Mouse (Mus musculus): ENCODE data around the gene Exosc1. TPM values are rescaled to one million over a fixed set of nuclear protein-coding genes. Genes with fewer than 3 reads are reported as not detected.

The Exosc1 gene
- polyA plus RNA-seq, 1 experiment, result 55.8 TPM

DNA sequence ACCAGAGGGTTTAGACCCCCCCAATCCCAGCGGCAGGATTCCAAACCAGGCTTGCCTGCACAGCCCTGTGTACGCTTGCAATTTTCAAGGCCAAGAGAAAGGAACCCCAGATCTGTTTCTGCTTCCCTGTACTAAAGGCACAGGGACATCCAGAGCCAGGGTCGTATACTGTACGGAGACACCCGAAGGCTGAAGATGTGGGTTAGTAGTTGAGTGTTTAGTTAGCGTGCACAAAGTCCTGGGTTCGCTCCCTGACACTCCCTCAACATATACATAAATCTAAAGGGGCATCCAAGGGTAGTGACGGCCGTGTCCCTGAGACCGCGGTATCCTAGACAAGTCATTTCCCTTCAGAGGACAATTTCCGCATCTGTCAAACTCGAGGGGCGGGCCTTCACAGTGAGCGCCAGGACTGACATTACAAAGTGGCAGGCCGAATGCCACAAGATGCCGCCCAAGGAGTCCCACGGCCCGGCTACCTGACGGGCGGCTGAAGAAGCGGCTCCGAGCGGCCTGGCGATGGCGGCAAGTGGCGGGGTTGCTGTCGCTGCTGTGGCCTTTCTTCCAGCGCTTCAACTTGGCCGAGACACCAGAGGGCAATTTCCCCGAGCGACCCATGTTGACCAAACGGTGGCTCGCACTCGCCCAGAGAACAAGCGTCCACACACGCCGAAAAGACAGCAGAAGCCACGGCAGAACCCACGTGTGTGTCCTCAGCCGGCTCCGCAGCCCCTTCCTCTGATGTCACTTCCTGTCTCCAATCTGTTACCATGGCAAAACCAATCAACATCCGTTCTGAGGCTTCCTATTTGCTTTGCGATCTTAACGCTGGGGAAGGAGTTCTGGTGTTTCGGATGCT lies 37.5 kb downstream of the Exosc1 start, which contains the start of gene Rrp12:
TSS of gene Rrp12 (minus strand) at position 714 of the 859 bp plus-strand sequence.
- H3K4me3 ChIP-seq (ENCODE audit: low read depth, low read length), result peak within 1 kb of the TSS; percentile 97
- no peaks in the 10 kb centered on the region for H3K27me3 ChIP-seq (ENCODE audit: control insufficient read depth, insufficient read depth, low read length, poor library complexity, severe bottlenecking)
- peaks cover 4% of the 10 kb centered on the region for H3K36me3 ChIP-seq (ENCODE audit: control insufficient read depth, insufficient read depth, low read length, poor library complexity, severe bottlenecking)
- H3K27ac ChIP-seq (ENCODE audit: insufficient read depth, low read length), result no peak within 1 kb of the TSS
- peak within 1 kb of the TSS; percentile 55 for H3K9ac ChIP-seq (ENCODE audit: low read depth, poor library complexity, severe bottlenecking)
- no peaks in the 10 kb centered on the region for H3K9me3 ChIP-seq (replicated peaks; ENCODE audit: control insufficient read depth, insufficient read depth, low read length, poor library complexity, severe bottlenecking)
- no peaks in the 10 kb centered on the region for H3K4me1 ChIP-seq (ENCODE audit: control insufficient read depth, insufficient read depth, low read length)
- TF ChIP-seq POLR2A (IDR thresholded peaks at IDR 0.05; ENCODE audit: insufficient read depth, low read length) (peak; percentile 60), EP300 (IDR thresholded peaks at IDR 0.05; ENCODE audit: insufficient read depth, low read depth, low read length) (0 out of 2 replicates have a peak, but pooled peaks have one; percentile 25), CTCF (IDR thresholded peaks at IDR 0.05; ENCODE audit: low read depth, low read length) (no peak)

DNA sequence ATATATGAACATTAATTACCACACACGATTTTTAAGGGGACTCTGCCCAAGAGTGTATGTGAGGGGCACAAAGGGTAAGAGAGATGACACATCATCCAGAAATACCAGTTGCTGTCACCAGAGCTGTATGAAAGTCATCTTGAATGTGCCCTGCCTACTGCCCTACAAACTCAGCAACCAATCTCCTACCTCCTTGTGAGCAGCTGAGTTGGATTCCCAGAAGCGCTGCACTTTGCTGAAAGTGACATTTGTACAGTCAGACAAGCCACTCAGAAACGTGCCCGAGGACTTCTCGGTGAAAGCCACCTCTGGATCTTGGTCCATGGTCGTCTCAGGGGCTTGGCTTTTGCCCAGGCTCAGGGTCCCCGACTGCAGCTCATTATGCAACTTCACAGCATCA lies 38.3 kb downstream of the Exosc1 start:
- Histone ChIP-seq H3K9me3 (replicated peaks; ENCODE audit: control insufficient read depth, insufficient read depth, low read length, poor library complexity, severe bottlenecking) (no peaks in the 10 kb centered on the region), H3K4me3 (ENCODE audit: low read depth, low read length) (peak overlapping the region; percentile 97), H3K9ac (ENCODE audit: low read depth, poor library complexity, severe bottlenecking) (peak overlapping the region; percentile 55), H3K27ac (ENCODE audit: insufficient read depth, low read length) (no peak overlapping the region), H3K4me1 (ENCODE audit: control insufficient read depth, insufficient read depth, low read length) (no peaks in the 10 kb centered on the region), H3K27me3 (ENCODE audit: control insufficient read depth, insufficient read depth, low read length, poor library complexity, severe bottlenecking) (no peaks in the 10 kb centered on the region), H3K36me3 (ENCODE audit: control insufficient read depth, insufficient read depth, low read length, poor library complexity, severe bottlenecking) (peaks cover 9% of the 10 kb centered on the region)
- TF ChIP-seq CTCF (IDR thresholded peaks at IDR 0.05; ENCODE audit: low read depth, low read length), result no peak
- TF ChIP-seq EP300 (IDR thresholded peaks at IDR 0.05; ENCODE audit: insufficient read depth, low read depth, low read length), result no peak
- no peak for TF ChIP-seq POLR2A (IDR thresholded peaks at IDR 0.05; ENCODE audit: insufficient read depth, low read length)

DNA sequence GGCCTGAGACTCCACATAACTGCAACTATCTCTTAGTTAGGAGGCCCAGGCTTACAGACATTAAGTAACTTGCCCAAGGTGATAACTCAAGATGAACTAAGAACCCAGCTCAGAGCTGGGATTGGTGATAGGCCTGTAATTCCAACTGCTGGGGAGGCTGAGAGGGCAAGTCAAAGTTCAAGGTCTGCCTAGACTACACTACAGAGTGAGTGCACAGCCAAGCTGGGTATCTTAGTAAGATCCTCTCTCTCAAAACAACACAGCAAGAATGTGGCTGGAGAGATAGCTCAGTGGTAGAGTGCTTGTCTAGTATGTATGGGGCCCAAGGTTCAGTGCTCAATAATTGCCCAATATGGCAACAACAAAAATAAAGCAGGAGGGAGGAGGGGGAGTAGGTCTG lies 45.0 kb downstream of the Exosc1 start:
- Histone ChIP-seq H3K4me1 (ENCODE audit: control insufficient read depth, insufficient read depth, low read length) (no peaks in the 10 kb centered on the region), H3K27me3 (ENCODE audit: control insufficient read depth, insufficient read depth, low read length, poor library complexity, severe bottlenecking) (no peaks in the 10 kb centered on the region), H3K36me3 (ENCODE audit: control insufficient read depth, insufficient read depth, low read length, poor library complexity, severe bottlenecking) (peaks cover 55% of the 10 kb centered on the region), H3K27ac (ENCODE audit: insufficient read depth, low read length) (no peak overlapping the region), H3K9me3 (replicated peaks; ENCODE audit: control insufficient read depth, insufficient read depth, low read length, poor library complexity, severe bottlenecking) (no peaks in the 10 kb centered on the region), H3K9ac (ENCODE audit: low read depth, poor library complexity, severe bottlenecking) (no peak overlapping the region), H3K4me3 (ENCODE audit: low read depth, low read length) (no peak overlapping the region)
- no peak for TF ChIP-seq EP300 (IDR thresholded peaks at IDR 0.05; ENCODE audit: insufficient read depth, low read depth, low read length)
- no peak for TF ChIP-seq POLR2A (IDR thresholded peaks at IDR 0.05; ENCODE audit: insufficient read depth, low read length)
- TF ChIP-seq CTCF (IDR thresholded peaks at IDR 0.05; ENCODE audit: low read depth, low read length), result no peak

DNA sequence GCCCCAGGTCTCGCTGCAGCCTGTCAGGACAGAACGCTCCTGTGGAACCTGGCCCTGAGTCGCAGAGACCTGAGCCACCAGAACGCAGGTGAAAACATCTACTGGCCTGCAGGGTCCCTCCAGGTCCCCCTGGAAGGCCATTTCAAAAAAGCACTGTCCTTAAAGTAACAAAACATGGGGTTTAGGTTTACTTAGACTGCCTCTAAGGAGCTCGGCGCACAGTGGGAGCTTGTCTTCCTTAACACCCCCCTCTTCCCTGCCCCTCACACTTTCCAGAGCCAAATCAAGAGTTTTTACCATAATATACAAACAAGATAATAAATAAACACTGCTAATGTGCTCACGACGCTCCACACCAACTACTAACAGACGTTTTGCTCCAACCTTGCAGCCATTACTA lies 49.3 kb downstream of the Exosc1 start:
- no peak overlapping the region for H3K9ac ChIP-seq (ENCODE audit: low read depth, poor library complexity, severe bottlenecking)
- TF ChIP-seq POLR2A (IDR thresholded peaks at IDR 0.05; ENCODE audit: insufficient read depth, low read length) (no peak), CTCF (IDR thresholded peaks at IDR 0.05; ENCODE audit: low read depth, low read length) (no peak), EP300 (IDR thresholded peaks at IDR 0.05; ENCODE audit: insufficient read depth, low read depth, low read length) (no peak)
- H3K36me3 ChIP-seq (ENCODE audit: control insufficient read depth, insufficient read depth, low read length, poor library complexity, severe bottlenecking), result peaks cover 52% of the 10 kb centered on the region
- H3K27me3 ChIP-seq (ENCODE audit: control insufficient read depth, insufficient read depth, low read length, poor library complexity, severe bottlenecking), result no peaks in the 10 kb centered on the region
- H3K4me1 ChIP-seq (ENCODE audit: control insufficient read depth, insufficient read depth, low read length), result no peaks in the 10 kb centered on the region
- H3K4me3 ChIP-seq (ENCODE audit: low read depth, low read length), result no peak overlapping the region
- H3K27ac ChIP-seq (ENCODE audit: insufficient read depth, low read length), result no peak overlapping the region
- no peaks in the 10 kb centered on the region for H3K9me3 ChIP-seq (replicated peaks; ENCODE audit: control insufficient read depth, insufficient read depth, low read length, poor library complexity, severe bottlenecking)

DNA sequence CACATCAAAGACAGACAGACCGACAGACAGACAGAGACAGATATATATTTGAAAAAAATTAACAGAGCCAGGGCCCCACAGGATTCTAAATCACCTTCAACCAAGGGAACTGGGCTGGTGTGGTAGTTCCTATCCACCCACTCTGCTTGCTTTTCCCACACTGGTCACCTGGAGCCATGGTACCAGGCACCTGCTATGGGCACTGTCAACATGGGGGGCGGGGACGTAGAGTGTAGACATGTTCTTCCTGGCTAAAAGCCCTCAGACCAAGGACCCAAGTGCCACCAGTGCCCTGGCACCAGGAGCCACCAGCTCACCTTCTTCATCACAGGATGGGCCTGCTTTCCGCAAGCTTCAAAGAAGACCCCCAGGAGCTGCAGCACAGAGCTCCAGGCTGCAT lies 51.4 kb downstream of the Exosc1 start:
- H3K27ac ChIP-seq (ENCODE audit: insufficient read depth, low read length), result no peak overlapping the region
- no peak overlapping the region for H3K9ac ChIP-seq (ENCODE audit: low read depth, poor library complexity, severe bottlenecking)
- H3K4me1 ChIP-seq (ENCODE audit: control insufficient read depth, insufficient read depth, low read length), result no peaks in the 10 kb centered on the region
- TF ChIP-seq EP300 (IDR thresholded peaks at IDR 0.05; ENCODE audit: insufficient read depth, low read depth, low read length) (no peak), POLR2A (IDR thresholded peaks at IDR 0.05; ENCODE audit: insufficient read depth, low read length) (no peak), CTCF (IDR thresholded peaks at IDR 0.05; ENCODE audit: low read depth, low read length) (no peak)
- no peak overlapping the region for H3K4me3 ChIP-seq (ENCODE audit: low read depth, low read length)
- H3K36me3 ChIP-seq (ENCODE audit: control insufficient read depth, insufficient read depth, low read length, poor library complexity, severe bottlenecking), result peaks cover 38% of the 10 kb centered on the region
- H3K27me3 ChIP-seq (ENCODE audit: control insufficient read depth, insufficient read depth, low read length, poor library complexity, severe bottlenecking), result no peaks in the 10 kb centered on the region
- H3K9me3 ChIP-seq (replicated peaks; ENCODE audit: control insufficient read depth, insufficient read depth, low read length, poor library complexity, severe bottlenecking), result no peaks in the 10 kb centered on the region

DNA sequence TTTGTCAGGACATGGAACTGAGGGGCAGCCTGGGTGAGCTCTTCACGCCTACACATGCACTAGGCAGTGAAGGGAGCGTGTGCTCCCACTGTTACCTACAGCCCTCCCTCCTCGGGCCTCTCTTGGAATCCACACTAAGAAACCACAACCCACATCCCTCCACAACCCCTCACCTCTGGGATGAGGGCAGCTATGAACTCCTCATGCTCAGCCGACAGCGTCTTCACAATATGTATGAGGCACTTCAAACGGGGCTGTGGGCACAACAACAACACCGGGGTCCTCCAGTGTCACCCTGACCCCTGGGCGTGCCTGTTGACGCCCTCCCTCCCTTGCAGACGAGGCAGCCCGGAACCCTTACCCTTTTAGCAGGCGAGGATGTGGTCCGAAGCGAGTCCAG lies 58.9 kb downstream of the Exosc1 start:
- Histone ChIP-seq H3K36me3 (ENCODE audit: control insufficient read depth, insufficient read depth, low read length, poor library complexity, severe bottlenecking) (peaks cover 34% of the 10 kb centered on the region), H3K27ac (ENCODE audit: insufficient read depth, low read length) (no peak overlapping the region), H3K9me3 (replicated peaks; ENCODE audit: control insufficient read depth, insufficient read depth, low read length, poor library complexity, severe bottlenecking) (no peaks in the 10 kb centered on the region), H3K4me1 (ENCODE audit: control insufficient read depth, insufficient read depth, low read length) (no peaks in the 10 kb centered on the region), H3K4me3 (ENCODE audit: low read depth, low read length) (no peak overlapping the region), H3K9ac (ENCODE audit: low read depth, poor library complexity, severe bottlenecking) (no peak overlapping the region), H3K27me3 (ENCODE audit: control insufficient read depth, insufficient read depth, low read length, poor library complexity, severe bottlenecking) (no peaks in the 10 kb centered on the region)
- TF ChIP-seq POLR2A (IDR thresholded peaks at IDR 0.05; ENCODE audit: insufficient read depth, low read length) (no peak), EP300 (IDR thresholded peaks at IDR 0.05; ENCODE audit: insufficient read depth, low read depth, low read length) (no peak)

Other genes starting within 250 kb of the Exosc1 start
- gene Slit1, start 189.8 kb downstream of the Exosc1 start, polyA plus RNA-seq (2011; ENCODE audit: insufficient read depth, insufficient read length, low read depth, missing spikeins), result 1.2 and 1.4 TPM in 2 replicates
- gene Arhgap19, start 131.4 kb downstream of the Exosc1 start, polyA plus RNA-seq (2011; ENCODE audit: insufficient read depth, insufficient read length, low read depth, missing spikeins), result 75.7 and 80.1 TPM in 2 replicates
- gene Frat1, start 103.5 kb downstream of the Exosc1 start, polyA plus RNA-seq (2011; ENCODE audit: insufficient read depth, insufficient read length, low read depth, missing spikeins), result 2.1 and 2.3 TPM in 2 replicates
- gene Frat2, start 85.3 kb downstream of the Exosc1 start, polyA plus RNA-seq (2011; ENCODE audit: insufficient read depth, insufficient read length, low read depth, missing spikeins), result 7.6 and 10.0 TPM in 2 replicates
- 23.1 and 24.5 TPM in 2 replicates for gene Rrp12, start 37.2 kb downstream of the Exosc1 start, polyA plus RNA-seq (2011; ENCODE audit: insufficient read depth, insufficient read length, low read depth, missing spikeins)
- gene Pgam1, start 21.5 kb downstream of the Exosc1 start, polyA plus RNA-seq (2011; ENCODE audit: insufficient read depth, insufficient read length, low read depth, missing spikeins), result 668 and 681 TPM in 2 replicates
- gene Zdhhc16, start 57 bp upstream of the Exosc1 start, polyA plus RNA-seq (2011; ENCODE audit: insufficient read depth, insufficient read length, low read depth, missing spikeins), result 49.7 and 64.4 TPM in 2 replicates
- 77.9 and 83.9 TPM in 2 replicates for gene Mms19, start 47.7 kb upstream of the Exosc1 start, polyA plus RNA-seq (2011; ENCODE audit: insufficient read depth, insufficient read length, low read depth, missing spikeins)
- 11.1 and 13.1 TPM in 2 replicates for gene Ubtd1, start 48.3 kb upstream of the Exosc1 start, polyA plus RNA-seq (2011; ENCODE audit: insufficient read depth, insufficient read length, low read depth, missing spikeins)
- gene Ankrd2, start 102.6 kb upstream of the Exosc1 start, polyA plus RNA-seq (2011; ENCODE audit: insufficient read depth, insufficient read length, low read depth, missing spikeins), result not detected in 2 replicates
- gene Hoga1, start 112.2 kb upstream of the Exosc1 start, polyA plus RNA-seq (2011; ENCODE audit: insufficient read depth, insufficient read length, low read depth, missing spikeins), result 0.91 and 1.2 TPM in 2 replicates
- not detected in 2 replicates for gene 4933411K16Rik, start 118.8 kb upstream of the Exosc1 start, polyA plus RNA-seq (2011; ENCODE audit: insufficient read depth, insufficient read length, low read depth, missing spikeins)
- gene Morn4, start 152.9 kb upstream of the Exosc1 start, polyA plus RNA-seq (2011; ENCODE audit: insufficient read depth, insufficient read length, low read depth, missing spikeins), result 18.8 and 19.6 TPM in 2 replicates
- 27.2 and 30.4 TPM in 2 replicates for gene Pi4k2a, start 157.0 kb upstream of the Exosc1 start, polyA plus RNA-seq (2011; ENCODE audit: insufficient read depth, insufficient read length, low read depth, missing spikeins)
- gene Avpi1, start 195.6 kb upstream of the Exosc1 start, polyA plus RNA-seq (2011; ENCODE audit: insufficient read depth, insufficient read length, low read depth, missing spikeins), result 44.7 and 49.2 TPM in 2 replicates
- 15.0 and 17.7 TPM in 2 replicates for gene Marveld1, start 214.0 kb upstream of the Exosc1 start, polyA plus RNA-seq (2011; ENCODE audit: insufficient read depth, insufficient read length, low read depth, missing spikeins)
- 24.4 and 25.0 TPM in 2 replicates for gene Zfyve27, start 230.5 kb upstream of the Exosc1 start, polyA plus RNA-seq (2011; ENCODE audit: insufficient read depth, insufficient read length, low read depth, missing spikeins)

Measured in ES-Bruce4 (cell line).